Mouse (Mus musculus) thymus, adult 2 months (tissue): ENCODE results near the gene Actr3. TPM values are rescaled to one million over a fixed set of nuclear protein-coding genes. Genes with fewer than 3 reads are reported as not detected.

Source experiments
- DNase-seq: peaks from one replicate; pipeline ENCODE4 v3.0.0; 2021
- H3K27ac ChIP-seq: fragments of 200-500 bp; 2 replicates; pipeline ENCODE4 v1.5.1; 2012; ENCODE audit warnings: low read length, control low read depth; ENCODE audit not compliant: control insufficient read depth, insufficient read depth
- H3K27me3 ChIP-seq: fragments of 200-500 bp; 2 replicates; pipeline ENCODE4 v1.6.1; 2012; ENCODE audit warnings: mild to moderate bottlenecking, low read length, moderate library complexity, mixed read lengths; ENCODE audit not compliant: control insufficient read depth, insufficient read depth
- H3K36me3 ChIP-seq: fragments of 200-500 bp; 2 replicates; pipeline ENCODE4 v1.6.1; 2012; ENCODE audit warnings: mild to moderate bottlenecking, low read length, moderate library complexity; ENCODE audit not compliant: control insufficient read depth, insufficient read depth
- H3K4me1 ChIP-seq: fragments of 200-500 bp; replicated peaks from 2 replicates; pipeline ENCODE4 v1.6.1; 2012; ENCODE audit warnings: low read length; ENCODE audit not compliant: control insufficient read depth, insufficient read depth
- H3K4me3 ChIP-seq: fragments of 200-500 bp; 2 replicates; pipeline ENCODE4 v1.5.1; 2012; ENCODE audit warnings: mild to moderate bottlenecking, low read length, control low read depth, moderate library complexity; ENCODE audit not compliant: control insufficient read depth, insufficient read depth
- CTCF ChIP-seq: fragments of 200-500 bp; IDR thresholded peaks from 2 replicates; pipeline ENCODE4 v1.5.1; 2012; ENCODE audit warnings: mild to moderate bottlenecking, control low read depth, low read length, moderate library complexity, borderline replicate concordance; ENCODE audit not compliant: control insufficient read depth, poor library complexity, insufficient read depth; ENCODE audit errors: extremely low read depth
- POLR2A ChIP-seq: fragments of 200-500 bp; IDR thresholded peaks from 2 replicates; pipeline ENCODE4 v1.6.1; 2012; ENCODE audit warnings: mild to moderate bottlenecking, low read length, control low read depth, moderate library complexity; ENCODE audit not compliant: control insufficient read depth, poor library complexity, insufficient read depth; ENCODE audit errors: extremely low read depth
- WGBS: fragments of 180-500 bp; shearing (Covaris S2); methylation state at CpG from one replicate; pipeline ENCODE4 v1.1.7; 2018; 5-methylcytosine and 5-hydroxymethylcytosine counted together
- polyA plus RNA-seq: library from polyadenylated mRNA; depleted of rRNA; stranded (reverse); fragments of >200 nt; gene quantifications from 2 replicates; pipeline ENCODE4 v1.2.3, GENCODE M21; 2012

Actr3 gene
- polyA plus RNA-seq, 1 experiment, result 128 TPM

- 47% methylated on average over 5 of the region's 5 CpGs for WGBS
- no peaks in the 10 kb centered on the region for H3K4me1 ChIP-seq
Observed at GRCm38 (mm10) chr1:125372855-125373254, 62.7 kb downstream of the Actr3 start.

GRCm38 (mm10) chr1:125370779-125371178 lies 64.7 kb downstream of the Actr3 start:
- Histone ChIP-seq H3K4me3 (no peak overlapping the region), H3K27me3 (no peaks in the 10 kb centered on the region), H3K36me3 (no peaks in the 10 kb centered on the region), H3K27ac (no peak overlapping the region), H3K4me1 (no peaks in the 10 kb centered on the region)
- WGBS, result 33% methylated on average over 6 of the region's 6 CpGs
- no peak for TF ChIP-seq POLR2A
- no peak for TF ChIP-seq CTCF
- DNase-seq, result peak; percentile 45

More at GRCm38 (mm10) chr1:125372855-125373254, 62.7 kb downstream of the Actr3 start:
- H3K27ac ChIP-seq, result no peak overlapping the region
- TF ChIP-seq CTCF (no peak), POLR2A (no peak)
- no peaks in the 10 kb centered on the region for H3K36me3 ChIP-seq
- no peak for DNase-seq
- H3K27me3 ChIP-seq, result no peaks in the 10 kb centered on the region
- no peak overlapping the region for H3K4me3 ChIP-seq

- H3K36me3 ChIP-seq, result no peaks in the 10 kb centered on the region
- TF ChIP-seq CTCF (no peak), POLR2A (no peak)
- no peak overlapping the region for H3K27ac ChIP-seq
- WGBS, result 96% methylated on average over 4 of the region's 4 CpGs
- no peaks in the 10 kb centered on the region for H3K27me3 ChIP-seq
- H3K4me1 ChIP-seq, result no peaks in the 10 kb centered on the region
- H3K4me3 ChIP-seq, result no peak overlapping the region
- DNase-seq, result no peak
Observed at GRCm38 (mm10) chr1:125365576-125365975, 70.0 kb downstream of the Actr3 start.

GRCm38 (mm10) chr1:125351416-125352037 lies 84.0 kb downstream of the Actr3 start:
- DNase-seq, result no peak
- no peaks in the 10 kb centered on the region for H3K4me1 ChIP-seq
- no peak overlapping the region for H3K4me3 ChIP-seq
- no peak overlapping the region for H3K27ac ChIP-seq
- no peaks in the 10 kb centered on the region for H3K27me3 ChIP-seq
- no peak for TF ChIP-seq CTCF
- TF ChIP-seq POLR2A, result no peak
- over 99% methylated on average over 4 of the region's 4 CpGs for WGBS
- H3K36me3 ChIP-seq, result no peaks in the 10 kb centered on the region

- no peak for DNase-seq
- no peak for TF ChIP-seq CTCF
- no peak for TF ChIP-seq POLR2A
- Histone ChIP-seq H3K4me1 (no peaks in the 10 kb centered on the region), H3K4me3 (no peak overlapping the region), H3K27ac (no peak overlapping the region), H3K36me3 (no peaks in the 10 kb centered on the region), H3K27me3 (no peaks in the 10 kb centered on the region)
- 96% methylated on average over 5 of the region's 5 CpGs for WGBS
Observed at GRCm38 (mm10) chr1:125350843-125351242, 84.7 kb downstream of the Actr3 start.

DNA sequence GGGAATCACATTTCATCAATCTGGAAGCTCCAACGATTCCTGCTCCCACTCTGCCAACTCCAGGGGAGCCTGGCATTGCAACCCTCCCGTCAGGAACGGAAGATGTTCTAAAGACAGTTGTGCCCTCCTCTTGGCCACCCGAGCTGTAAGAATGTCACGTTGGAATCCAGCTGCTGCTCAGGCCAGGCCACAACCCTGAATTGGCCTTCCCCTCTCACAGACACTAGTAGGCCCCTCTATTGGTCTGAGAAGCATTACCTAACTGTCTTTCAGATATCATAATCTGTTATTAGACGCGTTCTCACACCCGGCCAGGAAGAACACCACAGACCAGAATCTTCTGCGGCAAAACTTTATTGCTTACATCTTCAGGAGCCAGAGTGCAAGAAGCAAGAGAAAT lies 89.7 kb downstream of the Actr3 start:
- Histone ChIP-seq H3K27ac (no peak overlapping the region), H3K4me3 (no peak overlapping the region), H3K36me3 (no peaks in the 10 kb centered on the region), H3K27me3 (no peaks in the 10 kb centered on the region), H3K4me1 (no peaks in the 10 kb centered on the region)
- 94% methylated on average over 9 of the region's 9 CpGs for WGBS
- DNase-seq, result no peak
- TF ChIP-seq POLR2A, result no peak
- TF ChIP-seq CTCF, result no peak

DNA sequence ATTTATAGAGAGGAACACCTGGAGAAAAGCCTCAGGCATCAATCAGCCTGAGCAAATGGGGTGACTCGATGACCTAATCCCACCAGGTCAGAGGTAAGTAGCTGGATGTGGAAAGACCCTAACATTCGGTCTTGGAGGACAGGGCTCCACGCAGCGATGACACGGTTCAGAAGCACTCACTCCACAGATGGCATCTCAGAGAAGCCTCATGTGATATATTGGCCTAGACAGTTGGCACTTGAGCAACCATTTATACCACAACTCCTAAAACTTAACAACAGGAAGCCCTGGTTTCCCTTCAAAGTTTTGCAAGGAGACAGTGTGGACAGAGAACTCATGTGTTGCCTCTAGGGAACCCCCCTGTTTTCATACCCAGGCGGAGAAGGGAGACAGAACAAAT lies 90.1 kb downstream of the Actr3 start:
- no peaks in the 10 kb centered on the region for H3K4me1 ChIP-seq
- no peak overlapping the region for H3K4me3 ChIP-seq
- H3K27ac ChIP-seq, result no peak overlapping the region
- no peak for DNase-seq
- no peak for TF ChIP-seq POLR2A
- no peak for TF ChIP-seq CTCF
- H3K36me3 ChIP-seq, result no peaks in the 10 kb centered on the region
- no peaks in the 10 kb centered on the region for H3K27me3 ChIP-seq
- WGBS, result 94% methylated on average over 6 of the region's 6 CpGs
